Mouse (Mus musculus) heart, embryonic 14.5 days (tissue): ENCODE measurements at regions not wholly inside any gene's neighbourhood (a gene's known extent, or its start where the extent isn't known, plus 50 kb on each side); places are given as distances from the start of the nearest gene placed in this dataset.
A peak's percentile ranks its signal among the peaks of the same experiment; 100 is the strongest.

Source experiments
- ATAC-seq: fragments of 200-750 bp; cut with Nextera tagmentation; 2 replicates; pipeline ENCODE4 v1.8.0; 2017; ENCODE audit warnings: low read depth, moderate TSS enrichment; ENCODE audit not compliant: insufficient number of reproducible peaks, insufficient read depth, low FRiP score
- H3K27ac ChIP-seq, 2 experiments: fragments of 200-500 bp in 1 of 2; fragments of 300-500 bp in 1 of 2; sonication (generic) in 1 of 2; replicated peaks in 1 of 2; 2 replicates each; pipeline ENCODE4 v1.5.1; 2012 to 2014; ENCODE audit warnings: low read depth in 2 of 2, low read length in 2 of 2, control low read depth in 1 of 2, mild to moderate bottlenecking in 1 of 2, mixed read lengths in 1 of 2; ENCODE audit not compliant: control insufficient read depth in 1 of 2, insufficient read depth in 1 of 2
- H3K27me3 ChIP-seq: fragments of 300-500 bp; sonication (generic); 2 replicates; pipeline ENCODE4 v1.6.1; 2014; ENCODE audit warnings: mild to moderate bottlenecking, low read length, control low read depth; ENCODE audit not compliant: control insufficient read depth, insufficient read depth
- H3K36me3 ChIP-seq: fragments of 300-500 bp; sonication (generic); 2 replicates; pipeline ENCODE4 v1.6.1; 2014; ENCODE audit warnings: mild to moderate bottlenecking, control low read depth, low read length, mixed read lengths; ENCODE audit not compliant: control insufficient read depth, insufficient read depth
- H3K4me1 ChIP-seq, 2 experiments: fragments of 200-500 bp in 1 of 2; fragments of 300-500 bp in 1 of 2; sonication (generic) in 1 of 2; 2 replicates each; pipeline ENCODE4 v1.6.1; 2012 to 2014; ENCODE audit warnings: low read length in 2 of 2, control low read depth in 1 of 2, mixed read lengths in 1 of 2; ENCODE audit not compliant: control insufficient read depth in 2 of 2, insufficient read depth in 2 of 2
- H3K4me2 ChIP-seq: fragments of 300-500 bp; sonication (generic); 2 replicates; pipeline ENCODE4 v1.6.1; 2014; ENCODE audit warnings: mild to moderate bottlenecking, low read length
- H3K4me3 ChIP-seq, 2 experiments: fragments of 200-500 bp in 1 of 2; fragments of 300-500 bp in 1 of 2; sonication (generic) in 1 of 2; 2 replicates each; pipeline ENCODE4 v1.5.1; 2012 to 2014; ENCODE audit warnings: low read length in 2 of 2, mild to moderate bottlenecking in 2 of 2, control low read depth in 1 of 2, low read depth in 1 of 2, moderate library complexity in 1 of 2; ENCODE audit not compliant: control insufficient read depth in 1 of 2, insufficient read depth in 1 of 2
- H3K9ac ChIP-seq: fragments of 300-500 bp; sonication (generic); 2 replicates; pipeline ENCODE4 v1.6.1; 2014; ENCODE audit warnings: mild to moderate bottlenecking, low read length
- H3K9me3 ChIP-seq: fragments of 300-500 bp; sonication (generic); 2 replicates; pipeline ENCODE4 v1.6.1; 2016; ENCODE audit warnings: low read length, control low read depth; ENCODE audit not compliant: control insufficient read depth
- WGBS: fragments of 180-500 bp; shearing (Covaris S2); extraction: QIAGEN DNeasy Blood & Tissue Kit; methylation state at CpG from one replicate; pipeline ENCODE4 v1.1.7; 2014; 5-methylcytosine and 5-hydroxymethylcytosine counted together

- peak overlapping the region; percentile 84 for H3K4me2 ChIP-seq
- no peaks in the 10 kb centered on the region for H3K27me3 ChIP-seq
- H3K9me3 ChIP-seq = no peaks in the 10 kb centered on the region
- H3K4me1 ChIP-seq = peaks cover 0 to 10% of the 10 kb centered on the region in 2 experiments; a peak in 2 of 4 replicates
- H3K9ac ChIP-seq = peak overlapping the region; percentile 61
- H3K4me3 ChIP-seq = peak overlapping the region; percentile 30 to 40
- H3K36me3 ChIP-seq = no peaks in the 10 kb centered on the region
- 0% methylated on average over 6 of the region's 6 CpGs for WGBS
- no peak overlapping the region for H3K27ac ChIP-seq
- peak; percentile 65; the same call in 1 of the 2 replicates for ATAC-seq
Measured at GRCm38 (mm10) chr11:20445903-20446264, 97.2 kb upstream of the Sertad2 start.

- H3K36me3 ChIP-seq = no peaks in the 10 kb centered on the region
- no peaks in the 10 kb centered on the region for H3K9me3 ChIP-seq
- no peak overlapping the region for H3K4me2 ChIP-seq
- no peaks in the 10 kb centered on the region; the same call in 1 of the 2 replicates for H3K27me3 ChIP-seq
- peaks cover 0 to 3% of the 10 kb centered on the region in 2 experiments; a peak in 1 of 4 replicates for H3K4me1 ChIP-seq
- 76% methylated on average over 4 of the region's 4 CpGs for WGBS
- H3K27ac ChIP-seq = no peak overlapping the region
- H3K9ac ChIP-seq = no peak overlapping the region
- no peak overlapping the region for H3K4me3 ChIP-seq
- ATAC-seq = no peak
Measured at GRCm38 (mm10) chr11:20452901-20453300, 90.2 kb upstream of the Sertad2 start.

GRCm38 (mm10) chr11:20453786-20454185 is 89.3 kb upstream of the Sertad2 start:
- Histone ChIP-seq H3K9ac (no peak overlapping the region), H3K4me2 (no peak overlapping the region), H3K36me3 (no peaks in the 10 kb centered on the region), H3K9me3 (no peaks in the 10 kb centered on the region), H3K4me1 (peaks cover 0 to 3% of the 10 kb centered on the region in 2 experiments; a peak in 1 of 4 replicates), H3K27ac (no peak overlapping the region), H3K27me3 (no peaks in the 10 kb centered on the region; the same call in 1 of the 2 replicates), H3K4me3 (no peak overlapping the region)
- ATAC-seq = no peak
- 77% methylated on average over 7 of the region's 7 CpGs for WGBS

- Histone ChIP-seq H3K9me3 (no peaks in the 10 kb centered on the region), H3K4me1 (peaks cover 0 to 3% of the 10 kb centered on the region in 2 experiments; a peak in 1 of 4 replicates), H3K9ac (peak overlapping the region; percentile 63), H3K4me2 (peak overlapping the region; percentile 94), H3K36me3 (no peaks in the 10 kb centered on the region), H3K4me3 (peak overlapping the region; percentile 58 to 67), H3K27me3 (no peaks in the 10 kb centered on the region; the same call in 1 of the 2 replicates), H3K27ac (no peak overlapping the region)
- under 1% methylated on average over 35 of the region's 35 CpGs for WGBS
- peak; percentile 57 for ATAC-seq
Measured at GRCm38 (mm10) chr11:20455085-20455864, 87.8 kb upstream of the Sertad2 start.

- ATAC-seq = no peak
- no peaks in the 10 kb centered on the region; the same call in 1 of the 2 replicates for H3K27me3 ChIP-seq
- peak overlapping the region; percentile 58 to 67 for H3K4me3 ChIP-seq
- H3K9ac ChIP-seq = peak overlapping the region; percentile 63
- H3K36me3 ChIP-seq = no peaks in the 10 kb centered on the region
- peak overlapping the region; percentile 94 for H3K4me2 ChIP-seq
- WGBS = 2% methylated on average over 19 of the region's 19 CpGs
- peaks cover 3% of the 10 kb centered on the region in 2 experiments; a peak in 2 of 4 replicates for H3K4me1 ChIP-seq
- no peak overlapping the region for H3K27ac ChIP-seq
- H3K9me3 ChIP-seq = no peaks in the 10 kb centered on the region
Measured at GRCm38 (mm10) chr11:20455865-20456648, 87.0 kb upstream of the Sertad2 start.

- no peak for ATAC-seq
- H3K36me3 ChIP-seq = no peaks in the 10 kb centered on the region
- no peak overlapping the region for H3K4me3 ChIP-seq
- WGBS = 95% methylated on average over 8 of the region's 8 CpGs
- no peak overlapping the region for H3K4me2 ChIP-seq
- no peak overlapping the region for H3K27ac ChIP-seq
- no peak overlapping the region for H3K9ac ChIP-seq
- H3K9me3 ChIP-seq = no peaks in the 10 kb centered on the region
- H3K4me1 ChIP-seq = peaks cover 3% of the 10 kb centered on the region in 2 experiments; a peak in 2 of 4 replicates
- H3K27me3 ChIP-seq = no peaks in the 10 kb centered on the region; the same call in 1 of the 2 replicates
Measured at GRCm38 (mm10) chr11:20459140-20459539, 83.9 kb upstream of the Sertad2 start.

GRCm38 (mm10) chr11:20460501-20460921 is 82.5 kb upstream of the Sertad2 start:
- Histone ChIP-seq H3K4me3 (no peak overlapping the region), H3K9me3 (no peaks in the 10 kb centered on the region), H3K27ac (peak overlapping the region in 1 of 2 experiments; percentile 17; a peak in 1 of 4 replicates), H3K9ac (no peak overlapping the region), H3K27me3 (no peaks in the 10 kb centered on the region; the same call in 1 of the 2 replicates), H3K4me1 (peaks cover 3% of the 10 kb centered on the region in 2 experiments; a peak in 2 of 4 replicates), H3K4me2 (no peak overlapping the region), H3K36me3 (no peaks in the 10 kb centered on the region)
- no peak for ATAC-seq
- 33% methylated on average over 7 of the region's 7 CpGs for WGBS
